In genomic region chr4:155090147-155090546, GRCm38 (mm10) we compare ENCODE assay signal across 34 mouse cellular contexts. TPM values are rescaled to one million over a fixed set of nuclear protein-coding genes. Genes with fewer than 3 reads are reported as not detected.
"Had no signal": no experiment of that assay in that cellular context is flagged by ENCODE, and none has a peak within 500 bp of the region (broad histone marks: within the 10 kb centered on the region; RNA-seq: fewer than 3 reads in every experiment).

No protein-coding gene starts in this region.

- ATAC-seq: hindbrain, embryonic 16.5 days; hindbrain, postnatal 0 days; inflammation-experienced regulatory T-cells, adult 6 months; intestine, embryonic 15.5 days; intestine, embryonic 16.5 days; intestine, postnatal 0 days had no signal

- H3K27me3 ChIP-seq: heart, embryonic 13.5 days; heart, embryonic 15.5 days; hindbrain, embryonic 12.5 days; hindbrain, embryonic 13.5 days; hindbrain, embryonic 15.5 days; intestine, embryonic 15.5 days; kidney, embryonic 15.5 days had no signal

- H3K4me3 ChIP-seq: heart, embryonic 13.5 days; heart, embryonic 15.5 days; hindbrain, embryonic 10.5 days; hindbrain, embryonic 12.5 days; hindbrain, embryonic 13.5 days; hindbrain, embryonic 15.5 days; intestine, embryonic 15.5 days; kidney, embryonic 15.5 days; layer of hippocampus, adult 2 months; left cerebral cortex, adult 2 months had no signal

- H3K27ac ChIP-seq: heart, embryonic 13.5 days; heart, embryonic 15.5 days; hindbrain, embryonic 10.5 days; hindbrain, embryonic 12.5 days; hindbrain, embryonic 13.5 days; hindbrain, embryonic 14.5 days; hindbrain, embryonic 15.5 days; hindbrain, postnatal 0 days; intestine, embryonic 15.5 days; kidney, embryonic 15.5 days; kidney, postnatal 0 days; layer of hippocampus, adult 2 months; left cerebral cortex, adult 2 months had no signal

- DNase-seq: heart, postnatal 10 days; heart, postnatal 14 days; heart, postnatal 36 days; heart, postnatal 4 days; kidney, adult 11 months; kidney, adult 18-20 months; kidney, adult 2 months; kidney, adult 8-10 months; kidney, adult 9 months; kidney, postnatal 10 days; kidney, postnatal 14 days; kidney, postnatal 25 days; kidney, postnatal 36 days; kidney, postnatal 4 days; layer of hippocampus, adult 9-11 months; layer of hippocampus, postnatal 36 days had no signal

- H3K9ac ChIP-seq: heart, embryonic 13.5 days; heart, embryonic 15.5 days; hindbrain, embryonic 14.5 days; hindbrain, embryonic 15.5 days; intestine, embryonic 15.5 days; kidney, embryonic 15.5 days had no signal

- H3K36me3 ChIP-seq: heart, embryonic 15.5 days; hindbrain, embryonic 15.5 days; intestine, embryonic 15.5 days had no signal

- H3K9me3 ChIP-seq: heart, embryonic 13.5 days; heart, embryonic 15.5 days; hindbrain, embryonic 10.5 days; hindbrain, embryonic 12.5 days; hindbrain, embryonic 13.5 days; hindbrain, embryonic 15.5 days; intestine, embryonic 15.5 days; kidney, embryonic 15.5 days had no signal

- H3K4me2 ChIP-seq: heart, embryonic 13.5 days; heart, embryonic 15.5 days; hindbrain, embryonic 12.5 days; hindbrain, embryonic 13.5 days; hindbrain, embryonic 14.5 days; hindbrain, embryonic 15.5 days; intestine, embryonic 15.5 days; kidney, embryonic 15.5 days had no signal

RNA-seq across cellular contexts. Expression of gene Plch2, which starts 33.6 kb away (rescaled TPM):
- total RNA-seq: heart, postnatal 10 days; heart, postnatal 36 days; heart, postnatal 4 days; hematopoietic stem cell, adult 5-6 weeks had no signal
- polyA plus RNA-seq: inflammation-experienced regulatory T-cells, adult 6 months had no signal
